Mouse (Mus musculus): ENCODE data around the gene Ralgps1.
A peak's percentile ranks its signal among the peaks of the same experiment; 100 is the strongest.

The Ralgps1 gene

DNA sequence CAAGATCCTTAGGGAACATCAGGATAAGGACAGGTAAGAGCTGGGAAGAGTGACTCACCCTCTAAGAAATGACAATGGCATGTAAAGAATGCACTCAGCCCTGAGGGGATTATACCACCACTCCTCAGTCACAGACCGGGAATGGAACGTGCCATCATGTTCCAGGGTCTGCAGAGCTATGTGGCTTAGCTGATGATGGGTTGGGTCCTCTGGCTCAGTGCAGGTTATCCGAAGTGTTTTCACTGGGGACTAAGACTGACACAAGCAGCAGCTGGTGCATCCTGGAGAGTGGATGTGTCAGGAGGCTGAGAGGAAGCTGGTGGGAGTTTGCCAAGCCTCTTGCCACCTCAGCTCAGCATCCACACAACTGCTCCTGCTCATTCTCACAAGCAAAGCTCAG lies 50.7 kb downstream of the Ralgps1 start:
- no peak for DNase-seq

DNA sequence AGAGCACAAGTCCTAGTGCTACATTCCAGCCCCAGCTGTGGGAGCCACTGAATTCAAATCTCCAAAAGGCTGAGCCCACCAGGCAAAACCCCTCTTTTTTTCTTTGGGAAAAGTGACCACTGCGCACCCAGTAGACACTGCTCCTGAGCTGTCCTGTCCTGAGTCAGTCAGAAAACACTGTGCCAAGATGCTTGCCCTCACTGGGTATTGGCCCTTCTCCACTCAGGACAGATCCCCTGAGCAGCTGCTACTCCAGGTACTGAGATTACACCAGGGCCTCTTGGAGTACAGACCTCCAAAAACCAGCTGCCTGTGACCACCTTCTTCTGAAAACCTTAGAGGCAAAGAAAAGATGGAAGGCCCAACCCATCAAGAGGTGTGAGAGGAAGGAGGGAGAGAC lies 51.4 kb downstream of the Ralgps1 start:
- DNase-seq, result no peak

DNA sequence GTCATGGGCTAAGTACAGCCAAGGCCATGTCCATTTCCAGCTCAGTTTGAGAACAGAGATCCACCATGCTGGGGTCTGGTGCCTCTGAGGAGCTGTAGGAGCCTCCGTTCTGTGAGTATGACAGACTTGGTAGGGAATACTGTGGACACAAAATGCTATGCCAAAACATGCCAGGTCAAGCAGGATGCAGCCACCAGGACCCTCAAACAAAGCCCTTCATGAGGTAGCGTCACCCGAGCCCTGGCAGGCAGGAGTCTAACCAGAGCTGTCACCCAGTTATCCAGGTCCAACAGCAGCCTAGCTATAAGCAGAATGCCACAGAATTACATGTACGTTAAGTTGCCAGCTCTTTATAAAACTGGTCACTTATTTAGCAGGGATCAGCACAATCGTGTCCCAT lies 51.8 kb downstream of the Ralgps1 start:
- no peak for DNase-seq

DNA sequence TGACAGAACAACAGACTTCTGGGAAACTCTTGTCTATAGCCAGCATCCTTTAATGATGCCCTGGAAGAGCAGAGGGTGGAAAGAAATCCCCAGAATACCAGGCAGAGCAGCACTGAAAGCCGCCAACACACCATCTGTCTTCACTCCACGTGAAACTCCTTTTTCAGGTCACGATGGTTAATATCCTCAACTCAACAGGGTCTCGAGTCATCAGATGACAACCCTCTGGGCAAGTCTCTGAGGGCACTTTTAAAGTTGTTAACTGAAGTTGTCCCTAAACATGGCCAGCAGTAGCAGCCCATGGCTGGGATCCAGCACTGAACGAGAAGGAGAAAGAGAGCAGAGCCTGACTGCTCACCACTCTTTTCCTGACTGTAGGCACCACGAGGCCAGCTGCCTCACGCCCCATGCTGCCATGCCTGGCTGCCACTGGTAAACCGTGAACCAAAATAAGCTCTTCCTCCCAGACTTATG lies 52.8 kb downstream of the Ralgps1 start:
- DNase-seq, result no peak

DNA sequence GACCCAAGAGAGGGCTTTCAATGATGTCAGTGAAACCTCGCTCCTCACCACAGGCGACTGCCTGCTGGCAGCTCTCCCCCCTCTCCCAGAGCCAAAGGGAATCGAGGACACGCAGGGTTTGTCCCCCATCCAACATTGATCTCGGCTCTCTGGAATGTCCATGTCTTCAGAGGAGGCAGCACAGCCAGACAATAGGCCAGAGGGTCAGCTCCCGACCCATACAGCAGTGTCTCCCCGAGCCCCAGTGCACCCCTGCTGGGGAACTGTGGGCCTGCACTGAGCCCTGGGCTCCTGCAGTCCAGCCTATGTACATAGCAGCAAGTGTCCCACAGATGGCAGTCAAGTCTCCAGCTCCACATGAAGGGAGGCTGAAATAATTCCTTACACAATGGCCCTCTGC lies 54.8 kb downstream of the Ralgps1 start:
- DNase-seq, result peak; percentile 89

DNA sequence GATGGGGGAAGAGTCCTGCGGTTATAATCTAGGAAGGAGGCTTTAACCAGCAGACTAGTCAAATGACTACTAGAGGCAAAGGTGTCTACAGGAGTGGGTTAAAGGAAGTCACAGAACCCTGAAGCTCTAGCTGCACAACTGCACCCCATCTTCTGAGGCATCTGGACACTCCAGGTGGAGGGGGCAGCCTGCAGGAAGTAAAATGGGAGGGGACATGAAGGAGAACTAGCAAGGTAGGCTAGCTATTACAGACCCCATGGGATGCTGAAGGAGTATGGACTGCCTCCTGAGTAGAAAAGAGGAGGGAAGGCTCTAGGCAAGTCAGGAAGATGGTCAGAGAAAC lies 55.3 kb downstream of the Ralgps1 start:
- DNase-seq, result no peak

DNA sequence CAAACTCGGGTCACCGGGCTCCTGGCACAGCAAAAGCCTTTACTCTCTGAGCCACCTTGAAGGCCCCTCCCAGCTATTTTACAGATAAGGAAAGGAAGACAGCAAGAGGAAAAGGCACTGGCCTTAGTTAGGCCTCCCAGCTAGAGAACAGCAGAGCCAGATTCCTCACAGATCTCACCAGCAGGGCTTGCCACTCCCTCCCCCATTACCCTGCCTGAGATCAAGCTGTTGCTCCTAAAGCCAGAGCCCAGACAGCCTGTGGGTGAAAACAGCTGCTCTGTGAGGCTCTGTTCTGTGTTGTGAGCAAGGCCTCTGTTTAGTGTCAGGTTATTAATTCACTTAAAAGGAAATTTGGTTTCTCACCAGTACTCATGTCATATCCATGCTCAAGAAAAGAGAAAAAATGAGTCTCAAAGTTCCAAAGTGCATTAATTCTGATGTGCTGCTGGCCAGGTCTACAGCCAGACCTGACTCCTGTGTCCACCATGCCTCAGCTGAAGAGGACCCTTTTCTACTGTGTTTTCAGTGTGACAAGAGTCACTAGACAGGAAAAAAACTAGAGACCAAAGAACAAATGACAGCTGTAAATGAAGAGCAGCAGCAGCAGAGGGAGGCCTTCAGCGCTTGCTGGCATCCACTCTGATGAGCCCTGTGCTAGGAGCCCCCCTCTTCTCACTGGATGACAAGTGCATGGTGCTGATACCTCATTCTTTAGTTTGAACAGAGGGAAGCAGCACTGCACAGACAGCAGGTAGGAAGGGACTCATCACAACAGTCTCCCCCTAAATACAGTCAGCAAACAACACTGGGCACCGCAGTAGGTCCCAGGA lies 55.8 kb downstream of the Ralgps1 start:
- DNase-seq, result peak; percentile 57

DNA sequence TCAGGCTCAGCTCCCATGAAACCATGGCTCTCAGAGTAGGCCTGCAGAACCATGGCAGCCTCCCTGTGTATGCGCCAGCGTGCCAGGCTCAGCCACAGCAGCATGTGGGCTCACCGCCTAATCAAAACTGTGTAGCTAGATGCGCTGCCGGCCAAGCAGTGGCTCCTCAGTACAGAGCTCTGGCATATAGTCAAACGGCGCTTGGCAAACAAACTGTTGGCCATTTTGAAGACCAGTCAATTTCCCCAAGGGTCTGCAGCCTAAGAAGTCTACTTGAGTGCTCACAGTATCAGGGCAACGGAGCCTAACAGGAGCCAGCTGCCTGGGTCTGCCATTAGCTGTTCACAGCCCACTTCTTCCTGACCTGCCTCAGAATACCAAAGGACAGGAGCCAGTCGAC lies 61.9 kb downstream of the Ralgps1 start:
- DNase-seq, result peak; percentile 25

DNA sequence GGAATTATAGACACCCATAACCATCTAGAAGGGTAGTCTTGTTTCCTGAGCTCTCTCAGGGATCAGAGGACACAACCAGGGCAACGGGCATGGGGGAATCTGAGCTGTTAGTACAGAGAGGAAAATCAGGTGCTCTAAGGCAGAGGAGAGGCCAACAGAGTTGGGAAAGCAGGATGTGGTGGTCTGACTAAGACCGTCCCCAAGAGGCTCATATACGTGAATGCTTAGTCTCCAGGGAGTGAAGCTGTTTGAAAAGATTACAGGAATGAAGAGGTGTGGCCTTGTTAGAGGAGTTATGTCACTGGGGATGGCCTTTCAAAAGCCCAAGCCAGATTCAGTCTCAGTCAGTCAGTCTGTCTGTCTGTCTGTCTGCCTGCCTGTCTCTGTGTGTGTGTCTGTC lies 64.7 kb downstream of the Ralgps1 start:
- DNase-seq, result no peak

DNA sequence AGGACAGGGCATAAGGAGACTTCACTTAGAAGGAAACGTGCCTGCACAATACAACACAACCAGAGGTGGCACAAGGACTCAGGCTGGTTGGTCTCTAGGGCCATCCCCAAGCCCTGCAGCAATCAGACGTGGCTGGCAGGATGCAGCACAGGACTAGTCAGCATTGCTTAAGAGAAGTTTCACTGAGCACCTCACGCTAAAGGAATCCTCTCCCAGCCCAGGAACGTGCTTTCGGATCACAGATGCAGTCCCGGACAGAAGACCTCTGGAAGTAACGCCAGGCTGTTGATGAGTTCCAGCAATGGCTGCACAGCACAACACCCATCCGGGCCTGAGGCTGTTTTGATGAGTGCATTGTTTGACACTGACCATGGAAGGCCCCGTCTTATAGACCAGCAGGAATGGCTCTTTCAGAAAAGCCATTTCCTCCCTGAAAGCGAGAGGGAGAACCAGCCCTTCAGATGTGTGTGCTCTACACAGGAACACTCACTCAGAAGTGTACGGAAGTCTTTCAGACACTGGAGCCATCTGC lies 67.8 kb downstream of the Ralgps1 start:
- no peak for DNase-seq

DNA sequence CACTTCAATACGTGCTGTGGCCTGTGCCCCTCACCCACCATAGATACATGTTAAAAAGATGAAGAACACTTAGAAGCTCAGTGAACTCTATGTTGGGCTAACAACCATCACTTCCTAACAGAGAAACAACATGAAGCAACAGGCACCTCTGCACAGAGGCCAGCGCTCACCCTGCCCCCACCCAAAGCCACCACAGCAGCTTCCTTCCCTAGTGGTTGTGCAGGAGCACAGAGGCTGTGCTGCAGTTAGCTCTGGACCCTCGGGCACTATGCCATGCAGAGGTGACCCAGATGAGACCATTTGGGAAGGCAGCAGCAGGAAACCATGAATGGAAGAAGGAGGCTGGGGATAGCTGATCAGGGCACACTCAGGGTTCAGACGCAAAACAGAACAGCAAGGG lies 68.5 kb downstream of the Ralgps1 start:
- DNase-seq, result peak; percentile 24

DNA sequence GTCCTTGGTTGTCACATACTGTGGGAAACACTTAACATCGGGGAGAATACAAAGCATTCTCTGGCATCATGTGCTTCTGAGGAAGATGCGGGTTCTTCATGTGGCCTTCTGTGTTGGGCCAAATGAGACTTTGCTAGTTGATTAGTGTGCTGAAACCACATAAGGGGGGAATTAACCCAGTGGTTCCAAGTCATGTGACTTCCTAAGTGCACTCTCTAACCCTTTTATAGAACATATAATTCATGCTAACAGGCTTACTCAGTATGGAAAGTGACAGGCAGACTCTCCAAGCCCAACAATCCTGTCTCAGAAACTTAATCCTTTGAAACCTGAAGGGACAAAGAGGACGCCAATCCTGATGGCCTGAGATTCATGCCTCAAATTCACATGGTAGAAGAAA lies 68.9 kb downstream of the Ralgps1 start:
- DNase-seq, result no peak

DNA sequence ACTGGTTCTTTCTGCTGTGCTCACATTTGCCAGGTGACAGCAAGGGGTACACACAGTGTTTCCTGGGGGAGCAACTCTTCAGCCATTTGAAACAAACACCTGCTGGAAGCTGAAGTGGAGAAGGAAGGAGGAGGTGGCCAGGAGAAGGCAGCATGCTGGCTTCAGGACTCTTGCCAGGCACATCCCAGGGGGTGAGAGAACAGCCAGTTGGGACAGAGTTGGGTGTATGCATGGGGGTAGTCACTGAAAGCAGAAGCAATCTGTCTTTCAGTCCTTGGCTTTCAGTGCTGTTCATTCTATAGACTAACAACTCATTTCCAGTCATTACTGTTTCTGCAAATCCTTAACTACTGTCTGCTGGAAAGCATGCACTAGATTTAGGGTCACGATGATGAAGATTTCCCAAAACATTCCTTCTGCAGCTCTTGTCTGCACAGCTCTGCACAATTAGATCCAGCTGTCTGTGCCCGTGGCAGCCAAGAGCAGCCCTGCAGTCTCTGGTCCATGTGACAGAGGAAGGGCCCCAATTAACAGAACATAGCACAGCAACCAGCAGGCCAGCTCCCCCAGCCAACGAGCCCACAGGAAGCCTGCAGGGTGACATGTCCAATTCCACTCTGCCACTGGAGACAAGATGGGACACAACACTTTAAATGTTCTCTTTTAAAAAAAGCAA lies 70.8 kb downstream of the Ralgps1 start:
- peak; percentile 58 for DNase-seq

DNA sequence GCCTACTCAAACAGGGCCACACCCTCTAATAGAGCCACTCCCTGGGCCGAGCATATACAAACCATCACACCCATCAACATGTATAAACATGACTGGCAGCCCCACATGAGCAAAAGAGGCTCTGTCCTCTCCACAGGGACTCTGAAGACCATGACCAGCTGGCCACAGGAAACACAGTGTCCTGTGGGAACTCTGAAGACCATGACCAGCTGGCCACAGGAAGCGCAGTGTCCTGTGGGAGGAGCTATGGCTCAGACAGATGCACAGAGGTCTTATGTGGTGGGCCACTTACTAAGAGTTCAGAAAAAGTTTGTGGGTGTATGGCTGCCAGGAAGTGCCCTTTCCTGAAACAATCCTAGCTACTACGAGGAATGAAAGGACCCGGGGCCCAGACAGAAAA lies 72.4 kb downstream of the Ralgps1 start:
- peak; percentile 46 for DNase-seq

DNA sequence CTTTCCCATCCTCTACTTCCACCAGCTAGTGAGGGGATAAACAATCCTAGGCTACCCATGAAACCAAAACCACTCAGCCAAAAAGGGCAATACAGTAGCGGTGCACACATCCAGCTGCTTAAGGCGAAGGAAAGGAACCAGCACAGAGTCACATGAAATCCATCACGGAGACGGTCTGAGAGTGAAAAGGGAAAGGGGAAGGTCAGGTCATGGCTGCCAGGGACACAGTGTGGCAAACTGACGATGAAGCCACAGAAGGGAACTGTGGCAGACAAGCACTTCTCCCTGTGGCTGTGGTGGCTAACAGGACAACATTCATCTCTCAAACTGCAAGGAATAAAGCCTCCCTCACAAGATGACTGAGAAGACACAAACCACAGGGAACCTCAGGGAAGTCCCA lies 76.2 kb downstream of the Ralgps1 start:
- DNase-seq, result no peak

DNA sequence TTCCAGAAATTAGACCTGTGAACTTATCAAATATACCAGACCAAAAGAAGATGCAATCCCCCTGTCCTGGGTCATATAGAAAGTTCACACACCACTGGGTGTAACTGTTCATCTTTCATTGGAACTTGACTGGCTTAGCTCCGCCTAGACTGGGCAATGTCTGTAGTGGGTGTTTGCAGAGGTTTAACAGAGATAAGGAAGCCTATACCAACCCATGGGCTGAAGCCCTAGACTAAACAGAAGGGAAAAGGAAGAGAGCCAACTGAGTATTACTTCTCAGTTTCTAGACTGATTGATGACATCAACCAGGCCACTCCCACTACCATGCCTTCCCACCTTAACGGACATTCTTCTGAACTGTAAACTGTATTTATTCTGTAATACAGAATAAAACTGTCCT lies 79.2 kb downstream of the Ralgps1 start:
- no peak for DNase-seq

DNA sequence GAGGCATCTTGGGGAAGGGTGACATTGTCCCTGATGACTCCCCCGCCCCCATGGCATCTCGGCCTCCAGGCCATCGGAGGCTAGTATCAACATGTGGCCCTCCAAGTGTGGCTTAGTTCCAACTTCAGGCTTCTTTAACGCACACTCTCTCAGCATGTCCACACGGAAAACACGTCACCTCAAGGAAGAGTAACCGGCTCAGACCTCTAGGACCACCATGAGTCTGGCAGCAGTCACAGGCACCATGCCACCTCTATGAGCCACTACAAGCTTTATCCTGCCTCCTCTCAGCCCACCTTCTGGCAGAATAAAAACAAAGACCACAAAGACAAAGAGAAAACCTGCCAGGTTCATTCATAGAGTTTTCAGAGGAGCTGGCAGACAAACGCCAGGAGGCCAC lies 80.8 kb downstream of the Ralgps1 start:
- DNase-seq, result no peak

DNA sequence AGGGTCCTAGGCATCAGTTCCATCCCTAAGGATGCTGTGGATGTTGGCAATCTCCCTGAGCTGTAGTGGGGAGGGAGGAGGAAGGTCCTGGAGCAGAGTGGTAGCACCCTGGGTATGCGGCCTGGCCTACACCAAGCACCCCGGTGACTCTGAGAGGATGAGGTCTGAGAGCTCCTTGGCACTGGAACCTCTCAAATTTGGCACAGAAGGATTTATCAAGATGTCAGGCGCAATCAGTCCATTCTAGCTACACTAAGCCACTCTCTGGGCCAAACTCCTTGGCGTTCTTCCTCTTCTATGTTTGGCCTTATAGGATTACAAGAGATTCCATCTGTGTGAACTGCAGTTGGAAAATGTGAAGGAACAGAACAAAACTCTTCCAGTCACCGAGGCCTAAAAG lies 82.4 kb downstream of the Ralgps1 start:
- DNase-seq, result no peak

DNA sequence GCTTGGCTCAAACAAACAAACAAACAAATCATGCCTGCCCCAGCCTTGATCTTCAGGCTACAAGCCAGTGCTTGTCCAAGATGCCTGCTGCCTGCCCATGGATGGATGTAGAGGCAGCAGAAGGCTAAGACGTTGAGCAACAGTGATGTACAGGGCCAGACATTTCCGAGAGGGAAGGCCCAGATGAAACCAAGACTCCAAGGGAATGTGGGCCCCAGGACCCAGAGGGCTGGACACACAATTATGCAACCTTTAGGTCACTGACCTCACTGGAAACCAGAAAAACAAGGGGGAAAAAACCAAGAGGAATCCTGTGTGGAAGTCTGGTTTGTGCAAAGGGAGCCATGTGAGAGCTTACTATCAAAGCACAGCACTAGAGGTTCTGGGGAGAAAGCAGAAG lies 87.6 kb downstream of the Ralgps1 start:
- peak; percentile 27 for DNase-seq

DNA sequence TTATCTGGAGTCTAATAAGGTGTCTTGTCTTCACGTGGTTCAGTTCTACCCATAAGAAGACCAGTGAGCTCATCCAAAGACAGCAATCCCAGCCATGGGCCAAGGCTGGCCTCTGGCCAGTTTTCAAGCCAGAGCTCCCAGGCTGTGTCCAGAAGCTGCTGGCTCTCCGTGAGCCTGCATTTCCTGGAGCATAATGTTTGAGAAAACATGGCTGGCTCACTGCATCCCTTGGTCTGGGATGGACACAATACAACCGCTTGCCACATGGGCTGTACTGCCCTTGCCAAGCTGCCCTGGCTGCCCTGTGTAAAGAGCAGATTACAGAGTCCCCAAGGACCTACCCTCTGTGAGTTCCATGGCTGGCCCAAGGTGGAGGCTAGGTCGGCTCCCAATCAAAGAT lies 88.4 kb downstream of the Ralgps1 start:
- DNase-seq, result peak; percentile 78

DNA sequence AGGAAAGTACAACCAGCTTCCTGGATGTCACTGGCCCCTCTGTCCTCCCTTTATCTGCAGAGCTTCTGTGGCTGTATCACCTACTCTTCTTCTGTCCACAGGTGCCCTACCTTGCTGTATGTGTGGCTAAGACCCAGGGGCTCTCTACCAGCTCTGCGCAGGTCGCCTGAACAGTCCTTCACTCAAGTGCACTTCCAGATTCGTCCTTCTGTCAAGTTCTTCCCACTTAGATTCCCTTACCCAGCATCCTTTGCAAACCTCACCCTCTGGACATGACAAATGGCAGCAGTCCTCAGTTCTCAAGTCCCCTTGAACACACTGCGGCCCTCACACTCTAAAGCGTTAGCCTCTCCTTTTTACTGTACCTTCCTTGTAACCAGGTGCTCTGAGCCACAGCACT lies 89.5 kb downstream of the Ralgps1 start:
- no peak for DNase-seq

DNA sequence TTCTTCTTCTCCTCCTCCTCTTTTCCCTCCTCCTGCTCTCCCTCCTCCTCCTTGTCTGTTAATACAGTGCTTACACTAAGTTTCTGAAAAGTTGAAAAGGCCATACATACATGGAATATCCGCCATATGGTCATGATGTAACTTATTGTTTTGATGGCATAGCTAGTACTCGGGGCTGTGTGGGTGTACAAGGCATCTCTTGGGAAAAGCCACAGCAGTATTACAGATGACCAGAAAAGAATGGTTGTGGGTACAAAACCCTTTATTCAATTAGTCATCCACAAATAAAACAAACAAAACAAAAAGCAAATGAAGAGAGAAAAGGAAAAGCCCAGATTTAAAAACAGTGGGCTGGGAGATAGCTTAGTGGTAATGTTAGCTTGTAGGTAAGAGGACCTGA lies 90.8 kb downstream of the Ralgps1 start:
- DNase-seq, result no peak

DNA sequence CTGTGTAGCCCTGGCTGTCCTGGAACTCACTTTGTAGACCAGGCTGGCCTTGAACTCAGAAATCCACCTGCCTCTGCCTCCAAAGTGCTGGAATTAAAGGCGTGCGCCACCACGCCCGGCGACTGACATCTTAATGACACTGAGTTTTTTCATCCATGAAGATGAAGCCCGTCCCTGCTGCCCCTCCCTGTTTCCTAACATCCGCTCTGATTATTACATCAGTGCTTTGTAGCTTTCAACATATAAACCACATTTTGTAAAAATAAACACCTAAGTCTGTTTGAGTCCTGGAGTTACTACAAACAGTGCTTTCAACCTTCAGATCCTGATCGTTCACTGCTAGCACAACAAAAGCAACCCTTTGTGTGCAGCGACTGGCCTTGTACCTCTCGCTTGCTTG lies 91.5 kb downstream of the Ralgps1 start:
- no peak for DNase-seq

DNA sequence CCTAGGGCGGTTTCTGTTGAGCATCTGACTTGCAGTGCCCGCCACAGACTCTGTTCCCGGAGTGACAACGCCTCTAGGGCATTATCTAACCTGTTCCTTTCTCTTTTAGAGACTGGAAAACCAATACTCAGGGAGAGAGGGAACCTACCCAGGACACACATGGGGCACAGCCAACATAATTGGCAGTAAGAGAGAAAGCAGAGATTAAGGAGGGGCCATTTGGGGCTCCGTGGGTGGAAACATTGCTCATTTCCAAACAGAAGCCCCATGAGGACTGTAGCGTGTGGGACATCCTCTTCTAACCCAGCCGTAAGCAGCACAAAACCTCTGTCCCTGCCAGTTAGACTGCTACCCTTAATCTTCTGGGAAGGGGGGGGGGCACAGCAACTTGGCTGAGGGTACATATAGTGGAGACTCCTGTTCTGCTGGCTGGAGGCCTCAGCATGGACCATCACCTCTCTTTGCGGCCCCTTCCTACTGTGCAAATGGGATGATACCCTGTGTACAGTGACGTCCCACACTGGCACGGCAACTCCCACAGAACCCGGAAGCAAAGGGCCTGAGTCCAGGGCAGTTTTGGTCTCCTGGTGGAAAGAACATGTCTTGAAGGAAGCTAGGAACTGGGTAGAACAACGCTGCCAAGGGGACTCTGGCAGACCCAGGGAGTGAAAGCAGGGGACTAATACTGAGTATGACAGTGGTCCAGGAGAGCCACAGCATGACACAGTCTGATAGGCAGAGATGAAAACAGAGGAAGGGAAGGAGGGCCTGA lies 96.4 kb downstream of the Ralgps1 start:
- no peak for DNase-seq
